Mouse (Mus musculus): ENCODE measurements at regions not wholly inside any gene's neighbourhood (a gene's known extent, or its start where the extent isn't known, plus 50 kb on each side); places are given as distances from the start of the nearest gene placed in this dataset.

- DNase-seq = no peak
These were observed 253.1 kb upstream of the Xylt1 start for GRCm38 (mm10) chr7:117127728-117128127.

- no peak for DNase-seq
These were observed 245.9 kb upstream of the Xylt1 start for GRCm38 (mm10) chr7:117134869-117135268.

GRCm38 (mm10) chr7:117138681-117139080 lies 242.1 kb upstream of the Xylt1 start:
- DNase-seq = no peak

GRCm38 (mm10) chr7:117139245-117139970 lies 241.4 kb upstream of the Xylt1 start:
- peak; percentile 4 for DNase-seq

- no peak for DNase-seq
These were observed 240.9 kb upstream of the Xylt1 start for GRCm38 (mm10) chr7:117139971-117140247.

GRCm38 (mm10) chr7:117146809-117147208 lies 234.0 kb upstream of the Xylt1 start:
- no peak for DNase-seq

- no peak for DNase-seq
These were observed 230.4 kb upstream of the Xylt1 start for GRCm38 (mm10) chr7:117150355-117150754.

- no peak for DNase-seq
These were observed 226.8 kb upstream of the Xylt1 start for GRCm38 (mm10) chr7:117153826-117154550.

- DNase-seq = no peak
These were observed 219.4 kb upstream of the Xylt1 start for GRCm38 (mm10) chr7:117161193-117161908.

- DNase-seq = no peak
These were observed 205.9 kb upstream of the Xylt1 start for GRCm38 (mm10) chr7:117174811-117175422.

GRCm38 (mm10) chr7:117184011-117184410 lies 196.8 kb upstream of the Xylt1 start:
- no peak for DNase-seq

- no peak for DNase-seq
These were observed 194.9 kb upstream of the Xylt1 start for GRCm38 (mm10) chr7:117185891-117186290.

GRCm38 (mm10) chr7:117196611-117197010 lies 184.2 kb upstream of the Xylt1 start:
- DNase-seq = no peak

GRCm38 (mm10) chr7:117226294-117226693 lies 154.5 kb upstream of the Xylt1 start:
- DNase-seq = no peak

GRCm38 (mm10) chr7:117229619-117230018 lies 151.2 kb upstream of the Xylt1 start:
- DNase-seq = no peak

- no peak for DNase-seq
These were observed 124.0 kb upstream of the Xylt1 start for GRCm38 (mm10) chr7:117256819-117257218.

- DNase-seq = no peak
These were observed 122.2 kb upstream of the Xylt1 start for GRCm38 (mm10) chr7:117258557-117258956.

GRCm38 (mm10) chr7:117259151-117259550 lies 121.6 kb upstream of the Xylt1 start:
- no peak for DNase-seq

- no peak for DNase-seq
These were observed 121.0 kb upstream of the Xylt1 start for GRCm38 (mm10) chr7:117259674-117260294.

- no peak for DNase-seq
These were observed 120.2 kb upstream of the Xylt1 start for GRCm38 (mm10) chr7:117260596-117260995.

- no peak for DNase-seq
These were observed 117.7 kb upstream of the Xylt1 start for GRCm38 (mm10) chr7:117263126-117263525.

- no peak for DNase-seq
These were observed 116.4 kb upstream of the Xylt1 start for GRCm38 (mm10) chr7:117264341-117264740.

- DNase-seq = no peak
These were observed 112.7 kb upstream of the Xylt1 start for GRCm38 (mm10) chr7:117268096-117268495.
